Mouse (Mus musculus): Measurements from ENCODE around the gene Tril.

The Tril gene

GRCm38 (mm10) chr6:53806021-53806420 lies 14.6 kb downstream of the Tril start:
- no peak for DNase-seq

- no peak for DNase-seq
These were observed 16.5 kb downstream of the Tril start for GRCm38 (mm10) chr6:53804145-53804544.

- no peak for DNase-seq
These were observed 17.1 kb downstream of the Tril start for GRCm38 (mm10) chr6:53803551-53803950.

- DNase-seq = no peak
These were observed 18.7 kb downstream of the Tril start for GRCm38 (mm10) chr6:53801893-53802286.

- no peak for DNase-seq
These were observed 19.2 kb downstream of the Tril start for GRCm38 (mm10) chr6:53801269-53801892.

- no peak for DNase-seq
These were observed 21.8 kb downstream of the Tril start for GRCm38 (mm10) chr6:53798865-53799264.

GRCm38 (mm10) chr6:53796835-53797234 lies 23.8 kb downstream of the Tril start:
- DNase-seq = no peak

- peak; percentile 53 to 65 for DNase-seq
These were observed 24.8 kb downstream of the Tril start for GRCm38 (mm10) chr6:53795788-53796187.

- no peak for DNase-seq
These were observed 25.6 kb downstream of the Tril start for GRCm38 (mm10) chr6:53795078-53795477.

- DNase-seq = peak; percentile 86 to 87
These were observed 26.2 kb downstream of the Tril start for GRCm38 (mm10) chr6:53794323-53794971.

- DNase-seq = peak; percentile 56 to 70
These were observed 37.6 kb downstream of the Tril start for GRCm38 (mm10) chr6:53782880-53783539.

GRCm38 (mm10) chr6:53782273-53782672 lies 38.4 kb downstream of the Tril start:
- DNase-seq = no peak

- DNase-seq = peak; percentile 54 to 58
These were observed 39.5 kb downstream of the Tril start for GRCm38 (mm10) chr6:53781171-53781570.

GRCm38 (mm10) chr6:53780008-53780407 lies 40.6 kb downstream of the Tril start:
- DNase-seq = no peak

GRCm38 (mm10) chr6:53779526-53779925 lies 41.1 kb downstream of the Tril start:
- DNase-seq = no peak

GRCm38 (mm10) chr6:53778424-53778955 lies 42.1 kb downstream of the Tril start:
- DNase-seq = no peak

GRCm38 (mm10) chr6:53768275-53768674 lies 52.4 kb downstream of the Tril start:
- no peak for DNase-seq

GRCm38 (mm10) chr6:53766243-53766915 lies 54.3 kb downstream of the Tril start:
- DNase-seq = no peak

GRCm38 (mm10) chr6:53765731-53766130 lies 54.9 kb downstream of the Tril start:
- DNase-seq = no peak
